ENCODE assay signal across 21 mouse cellular contexts in the genomic region with DNA sequence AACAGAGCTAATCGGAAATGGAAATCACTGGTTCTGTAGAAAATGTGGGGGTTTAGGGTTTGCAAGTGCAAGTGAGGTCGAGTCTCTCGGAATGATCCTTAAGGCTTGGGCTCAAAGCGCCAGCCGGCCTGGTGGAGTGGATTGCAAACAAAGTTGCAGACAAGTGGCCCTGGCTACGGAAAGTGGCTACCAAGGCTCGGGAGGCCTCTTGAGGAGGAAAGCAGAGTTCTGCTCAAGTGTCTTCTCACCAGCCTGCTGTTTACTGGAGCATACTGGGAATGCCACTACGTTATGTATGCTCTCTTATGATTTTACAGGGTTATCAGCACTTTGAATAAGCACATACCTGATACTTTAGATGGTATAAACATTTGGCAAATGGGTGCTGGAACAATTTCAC.
"Had no signal": no experiment of that assay in that cellular context is flagged by ENCODE, and none has a peak within 500 bp of the region (broad histone marks: within the 10 kb centered on the region; RNA-seq: fewer than 3 reads in every experiment).

No protein-coding gene starts in this region.

- DNase-seq: kidney, adult 2 months; kidney, postnatal 25 days; layer of hippocampus, adult 9-11 months; liver; right cerebral cortex, postnatal 25 days; spleen, adult 18-20 months; thymus, adult 18-20 months; thymus, postnatal 25 days had no signal

- ATAC-seq: inflammation-experienced regulatory T-cells, adult 6 months; intestine, postnatal 0 days; liver, embryonic 12.5 days; midbrain, embryonic 15.5 days had no signal

- H3K4me1 ChIP-seq: liver, embryonic 12.5 days; liver, embryonic 15.5 days; midbrain, embryonic 12.5 days; midbrain, embryonic 15.5 days had no signal

- H3K27me3 ChIP-seq: liver, embryonic 15.5 days; midbrain, embryonic 15.5 days had no signal

- H3K27ac ChIP-seq: kidney, postnatal 0 days; layer of hippocampus, adult 2 months; limb, embryonic 10.5 days; limb, embryonic 13.5 days; liver, embryonic 12.5 days; liver, embryonic 15.5 days; macrophage; midbrain, embryonic 12.5 days; midbrain, embryonic 15.5 days; neural tube, embryonic 12.5 days; neural tube, embryonic 15.5 days had no signal

- H3K4me2 ChIP-seq: limb, embryonic 13.5 days; liver, embryonic 12.5 days; liver, embryonic 15.5 days; midbrain, embryonic 12.5 days; midbrain, embryonic 15.5 days; neural tube, embryonic 12.5 days; neural tube, embryonic 15.5 days had no signal

- H3K36me3 ChIP-seq: limb, embryonic 10.5 days; limb, embryonic 13.5 days; liver, embryonic 12.5 days; liver, embryonic 15.5 days; midbrain, embryonic 12.5 days; midbrain, embryonic 15.5 days; neural tube, embryonic 12.5 days; neural tube, embryonic 15.5 days had no signal

- H3K9me3 ChIP-seq: limb, embryonic 10.5 days; limb, embryonic 13.5 days; liver, embryonic 12.5 days; liver, embryonic 15.5 days; midbrain, embryonic 12.5 days; midbrain, embryonic 15.5 days; neural tube, embryonic 12.5 days; neural tube, embryonic 15.5 days had no signal

- H3K9ac ChIP-seq: limb, embryonic 13.5 days; liver, embryonic 12.5 days; liver, embryonic 15.5 days; midbrain, embryonic 12.5 days; midbrain, embryonic 15.5 days; neural tube, embryonic 12.5 days; neural tube, embryonic 15.5 days had no signal

- H3K4me3 ChIP-seq: layer of hippocampus, adult 2 months; limb, embryonic 10.5 days; limb, embryonic 13.5 days; liver, embryonic 12.5 days; liver, embryonic 15.5 days; midbrain, embryonic 12.5 days; midbrain, embryonic 15.5 days; neural tube, embryonic 12.5 days; neural tube, embryonic 15.5 days had no signal
